Mouse (Mus musculus) spleen, postnatal 14 days (tissue): ENCODE measurements around the gene 1810013L24Rik.
"Not testable (repeated sequence)": the region's sequence is repeated elsewhere in the genome, so short reads cannot be mapped to it uniquely, and the experiment has no call there.

Source experiments
- DNase-seq, 2 experiments: peaks; one replicate each; pipeline ENCODE4 v3.0.0; 2021 to 2022; ENCODE audit warnings: low spot score in 2 of 2

1810013L24Rik gene

DNA sequence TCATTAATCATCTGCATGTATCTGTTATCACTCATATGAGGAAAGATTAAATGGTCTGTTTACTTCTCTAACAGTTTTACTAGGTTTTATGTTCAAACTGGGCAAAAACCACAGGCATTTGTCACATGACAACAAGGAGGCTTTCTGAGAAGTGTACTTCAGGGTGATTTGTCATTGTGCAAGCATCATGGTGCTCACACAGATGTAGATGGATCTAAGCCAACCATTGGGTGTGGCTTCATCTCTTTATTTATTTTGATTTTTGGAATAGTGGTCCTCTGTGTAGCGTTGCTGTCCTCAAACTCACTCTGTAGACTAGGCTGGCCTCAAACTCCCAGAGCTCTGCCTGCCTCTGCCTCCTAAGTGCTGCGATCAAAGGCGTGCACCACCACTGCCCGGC is 65.4 kb downstream of the 1810013L24Rik start:
- DNase-seq: no peak

DNA sequence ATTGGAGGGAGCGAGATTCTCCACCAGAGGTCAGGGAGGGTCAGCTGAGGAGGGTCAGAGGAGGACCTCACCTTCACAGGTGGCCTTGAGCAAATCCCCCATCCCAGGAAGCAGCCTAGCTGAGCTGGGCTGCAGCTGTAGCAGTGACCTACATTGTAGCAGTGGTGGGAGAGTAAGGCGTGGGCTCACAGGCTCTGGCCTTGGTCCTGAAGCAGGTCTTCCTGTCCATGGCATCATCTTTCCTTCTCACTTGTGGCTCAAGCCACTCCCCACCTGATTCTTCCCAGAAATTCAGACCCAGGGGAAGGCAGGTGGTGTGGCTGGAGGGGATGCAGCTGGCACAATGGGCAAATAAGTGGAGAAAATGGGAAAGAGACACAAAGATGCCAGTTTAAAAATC is 76.2 kb downstream of the 1810013L24Rik start:
- not testable (repeated sequence) for DNase-seq
